Mouse (Mus musculus): ENCODE data around the gene Eva1c. TPM values are rescaled to one million over a fixed set of nuclear protein-coding genes. Genes with fewer than 3 reads are reported as not detected.

The Eva1c gene
- polyA plus RNA-seq, 1 experiment from 2014 or later = 3.3 TPM

- Histone ChIP-seq H3K9ac (replicated peaks) (no peak overlapping the region), H3K4me3 (no peak overlapping the region), H3K27ac (replicated peaks) (no peak overlapping the region), H3K36me3 (no peaks in the 10 kb centered on the region), H3K4me1 (no peaks in the 10 kb centered on the region; the same call in 1 of the 2 replicates), H3K27me3 (no peaks in the 10 kb centered on the region), H3K9me3 (no peaks in the 10 kb centered on the region), H3K4me2 (replicated peaks) (no peak overlapping the region)
- WGBS = 57% methylated on average over 5 of the region's 5 CpGs
- ATAC-seq (ENCODE audit: low FRiP score, low read depth) = no peak
Measured at GRCm38 (mm10) chr16:90874536-90874935, 48.0 kb downstream of the Eva1c start.

- Histone ChIP-seq H3K4me1 (no peaks in the 10 kb centered on the region; the same call in 1 of the 2 replicates), H3K4me3 (no peak overlapping the region), H3K27me3 (no peaks in the 10 kb centered on the region), H3K27ac (replicated peaks) (no peak overlapping the region), H3K4me2 (replicated peaks) (no peak overlapping the region), H3K9me3 (no peaks in the 10 kb centered on the region), H3K9ac (replicated peaks) (no peak overlapping the region), H3K36me3 (no peaks in the 10 kb centered on the region)
- no peak for ATAC-seq (ENCODE audit: low FRiP score, low read depth)
- WGBS = 90% methylated on average over 3 of the region's 3 CpGs
Measured at GRCm38 (mm10) chr16:90878135-90878860, 51.8 kb downstream of the Eva1c start.

GRCm38 (mm10) chr16:90882501-90882977 lies 56.0 kb downstream of the Eva1c start:
- Histone ChIP-seq H3K4me1 (no peaks in the 10 kb centered on the region), H3K27me3 (no peaks in the 10 kb centered on the region), H3K4me3 (no peak overlapping the region), H3K9me3 (no peaks in the 10 kb centered on the region), H3K36me3 (no peaks in the 10 kb centered on the region), H3K27ac (replicated peaks) (no peak overlapping the region), H3K9ac (replicated peaks) (no peak overlapping the region), H3K4me2 (replicated peaks) (no peak overlapping the region)
- ATAC-seq (ENCODE audit: low FRiP score, low read depth) = no peak
- WGBS = 67% methylated on average over 8 of the region's 8 CpGs

- no peaks in the 10 kb centered on the region for H3K36me3 ChIP-seq
- H3K9me3 ChIP-seq = no peaks in the 10 kb centered on the region
- ATAC-seq (ENCODE audit: low FRiP score, low read depth) = no peak
- no peak overlapping the region for H3K4me2 ChIP-seq (replicated peaks)
- H3K27ac ChIP-seq (replicated peaks) = no peak overlapping the region
- no peaks in the 10 kb centered on the region for H3K4me1 ChIP-seq
- WGBS = 76% methylated on average over 2 of the region's 2 CpGs
- H3K4me3 ChIP-seq = no peak overlapping the region
- H3K27me3 ChIP-seq = no peaks in the 10 kb centered on the region
- no peak overlapping the region for H3K9ac ChIP-seq (replicated peaks)
Measured at GRCm38 (mm10) chr16:90885351-90885750, 58.8 kb downstream of the Eva1c start.

- no peak overlapping the region for H3K4me3 ChIP-seq
- H3K27ac ChIP-seq (replicated peaks) = no peak overlapping the region
- WGBS = 81% methylated on average over 9 of the region's 9 CpGs
- no peaks in the 10 kb centered on the region for H3K36me3 ChIP-seq
- H3K9ac ChIP-seq (replicated peaks) = no peak overlapping the region
- H3K4me1 ChIP-seq = no peaks in the 10 kb centered on the region
- no peaks in the 10 kb centered on the region for H3K27me3 ChIP-seq
- ATAC-seq (ENCODE audit: low FRiP score, low read depth) = no peak
- H3K4me2 ChIP-seq (replicated peaks) = no peak overlapping the region
- H3K9me3 ChIP-seq = no peaks in the 10 kb centered on the region
Measured at GRCm38 (mm10) chr16:90885781-90886565, 59.5 kb downstream of the Eva1c start.

- Histone ChIP-seq H3K27me3 (no peaks in the 10 kb centered on the region), H3K4me2 (replicated peaks) (no peak overlapping the region), H3K36me3 (no peaks in the 10 kb centered on the region), H3K4me3 (no peak overlapping the region), H3K27ac (replicated peaks) (no peak overlapping the region), H3K9me3 (no peaks in the 10 kb centered on the region), H3K9ac (replicated peaks) (no peak overlapping the region), H3K4me1 (no peaks in the 10 kb centered on the region)
- no peak for ATAC-seq (ENCODE audit: low FRiP score, low read depth)
- WGBS = 87% methylated on average over 9 of the region's 9 CpGs
Measured at GRCm38 (mm10) chr16:90890683-90891082, 64.2 kb downstream of the Eva1c start.

- H3K9ac ChIP-seq (replicated peaks) = no peak overlapping the region
- H3K9me3 ChIP-seq = no peaks in the 10 kb centered on the region
- no peaks in the 10 kb centered on the region for H3K4me1 ChIP-seq
- no peak overlapping the region for H3K4me3 ChIP-seq
- H3K36me3 ChIP-seq = no peaks in the 10 kb centered on the region
- no peak overlapping the region for H3K4me2 ChIP-seq (replicated peaks)
- no peaks in the 10 kb centered on the region for H3K27me3 ChIP-seq
- 77% methylated on average over 14 of the region's 14 CpGs for WGBS
- H3K27ac ChIP-seq (replicated peaks) = no peak overlapping the region
- no peak for ATAC-seq (ENCODE audit: low FRiP score, low read depth)
Measured at GRCm38 (mm10) chr16:90891601-90892000, 65.1 kb downstream of the Eva1c start.

GRCm38 (mm10) chr16:90892081-90892480 lies 65.6 kb downstream of the Eva1c start:
- H3K4me2 ChIP-seq (replicated peaks) = no peak overlapping the region
- H3K4me1 ChIP-seq = no peaks in the 10 kb centered on the region
- H3K27me3 ChIP-seq = no peaks in the 10 kb centered on the region
- WGBS = 71% methylated on average over 8 of the region's 8 CpGs
- ATAC-seq (ENCODE audit: low FRiP score, low read depth) = no peak
- no peaks in the 10 kb centered on the region for H3K36me3 ChIP-seq
- no peak overlapping the region for H3K4me3 ChIP-seq
- no peaks in the 10 kb centered on the region for H3K9me3 ChIP-seq
- no peak overlapping the region for H3K27ac ChIP-seq (replicated peaks)
- no peak overlapping the region for H3K9ac ChIP-seq (replicated peaks)

- H3K36me3 ChIP-seq = no peaks in the 10 kb centered on the region
- H3K9me3 ChIP-seq = no peaks in the 10 kb centered on the region
- H3K4me1 ChIP-seq = no peaks in the 10 kb centered on the region
- no peak overlapping the region for H3K27ac ChIP-seq (replicated peaks)
- H3K4me3 ChIP-seq = no peak overlapping the region
- no peak overlapping the region for H3K4me2 ChIP-seq (replicated peaks)
- no peaks in the 10 kb centered on the region for H3K27me3 ChIP-seq
- H3K9ac ChIP-seq (replicated peaks) = no peak overlapping the region
- no peak for ATAC-seq (ENCODE audit: low FRiP score, low read depth)
- 89% methylated on average over 7 of the region's 7 CpGs for WGBS
Measured at GRCm38 (mm10) chr16:90893019-90893418, 66.5 kb downstream of the Eva1c start.

GRCm38 (mm10) chr16:90893792-90894191 lies 67.3 kb downstream of the Eva1c start:
- no peak overlapping the region for H3K4me2 ChIP-seq (replicated peaks)
- no peak overlapping the region for H3K4me3 ChIP-seq
- H3K27me3 ChIP-seq = no peaks in the 10 kb centered on the region
- H3K9me3 ChIP-seq = no peaks in the 10 kb centered on the region
- H3K27ac ChIP-seq (replicated peaks) = no peak overlapping the region
- 70% methylated on average over 9 of the region's 9 CpGs for WGBS
- H3K4me1 ChIP-seq = no peaks in the 10 kb centered on the region
- H3K9ac ChIP-seq (replicated peaks) = no peak overlapping the region
- ATAC-seq (ENCODE audit: low FRiP score, low read depth) = no peak
- no peaks in the 10 kb centered on the region for H3K36me3 ChIP-seq

GRCm38 (mm10) chr16:90897651-90898050 lies 71.1 kb downstream of the Eva1c start:
- Histone ChIP-seq H3K9ac (replicated peaks) (no peak overlapping the region), H3K4me3 (no peak overlapping the region), H3K4me2 (replicated peaks) (no peak overlapping the region), H3K36me3 (no peaks in the 10 kb centered on the region), H3K9me3 (no peaks in the 10 kb centered on the region), H3K27ac (replicated peaks) (no peak overlapping the region), H3K27me3 (no peaks in the 10 kb centered on the region), H3K4me1 (no peaks in the 10 kb centered on the region)
- no peak for ATAC-seq (ENCODE audit: low FRiP score, low read depth)
- WGBS = 90% methylated on average over 3 of the region's 3 CpGs

GRCm38 (mm10) chr16:90899498-90899897 lies 73.0 kb downstream of the Eva1c start:
- Histone ChIP-seq H3K4me2 (replicated peaks) (no peak overlapping the region), H3K9me3 (no peaks in the 10 kb centered on the region), H3K9ac (replicated peaks) (no peak overlapping the region), H3K4me1 (no peaks in the 10 kb centered on the region), H3K27ac (replicated peaks) (no peak overlapping the region), H3K27me3 (no peaks in the 10 kb centered on the region), H3K4me3 (no peak overlapping the region), H3K36me3 (no peaks in the 10 kb centered on the region)
- no peak for ATAC-seq (ENCODE audit: low FRiP score, low read depth)
- 42% methylated on average over 12 of the region's 12 CpGs for WGBS

Measured in midbrain, embryonic 12.5 days (tissue).